Comparison of ENCODE assay signal across 8 mouse cellular contexts in genomic region chr17:66101380-66102330, GRCm38 (mm10). TPM values are rescaled to one million over a fixed set of nuclear protein-coding genes. Genes with fewer than 3 reads are reported as not detected.
A peak's percentile ranks its signal among the peaks of the same experiment; 100 is the strongest.
DNase-seq lines count a peak whose midpoint lies in the region; ATAC-seq and TF ChIP-seq lines count a peak whose summit lies in the region.

Ndufv2 (minus strand) TSS chr17:66101559.

- DNase-seq in brain, adult 2 months (ENCODE audit: low read depth, low spot score), result peak; percentile 99
- DNase-seq in liver, adult 2 months (ENCODE audit: extremely low read depth, low read depth, low spot score), result peak; percentile 80

- TF ChIP-seq POLR2A in liver, adult 2 months (IDR thresholded peaks at IDR 0.05; ENCODE audit: extremely low read depth, insufficient read depth, low read length), result peak; percentile 51
- TF ChIP-seq POLR2A in myocyte (IDR thresholded peaks at IDR 0.05; ENCODE audit: insufficient read length, low read depth), result peak; percentile 95

- no peaks in the 10 kb centered on the region for H3K9me3 ChIP-seq in heart, embryonic 11.5 days (replicated peaks; ENCODE audit: control insufficient read depth, low read length)
- no peaks in the 10 kb centered on the region for H3K9me3 ChIP-seq in kidney, embryonic 16.5 days (ENCODE audit: low read length)
- no peaks in the 10 kb centered on the region for H3K9me3 ChIP-seq in stomach, embryonic 15.5 days

- H3K36me3 ChIP-seq in C2C12 (ENCODE audit: control insufficient read depth, insufficient read depth) (no peaks in the 10 kb centered on the region), myocyte (ENCODE audit: control insufficient read depth, insufficient read depth) (no peaks in the 10 kb centered on the region)
- H3K36me3 ChIP-seq in heart, embryonic 11.5 days (ENCODE audit: control insufficient read depth, insufficient read depth, low read length), result no peaks in the 10 kb centered on the region
- no peaks in the 10 kb centered on the region for H3K36me3 ChIP-seq in kidney, embryonic 16.5 days (ENCODE audit: insufficient read depth, low read length)
- no peaks in the 10 kb centered on the region for H3K36me3 ChIP-seq in liver, adult 2 months (ENCODE audit: control insufficient read depth, insufficient read depth, low read length)
- H3K36me3 ChIP-seq in stomach, embryonic 15.5 days, result no peaks in the 10 kb centered on the region

- peak; percentile 96 for ATAC-seq in erythroblast, adult 5-6 weeks (replicated peaks; ENCODE audit: low FRiP score, poor library complexity, severe bottlenecking)
- peak; percentile 99 for ATAC-seq in heart, embryonic 11.5 days (replicated peaks; ENCODE audit: insufficient number of reproducible peaks, low FRiP score, low TSS enrichment)
- ATAC-seq in kidney, embryonic 16.5 days (ENCODE audit: low FRiP score, low TSS enrichment), result peak; percentile 100
- ATAC-seq in stomach, embryonic 15.5 days (ENCODE audit: insufficient read depth, low FRiP score, low read depth), result peak; percentile 99

- H3K4me2 ChIP-seq in heart, embryonic 11.5 days, result peak within 1 kb of the TSS; percentile 90
- peak within 1 kb of the TSS; percentile 98 for H3K4me2 ChIP-seq in kidney, embryonic 16.5 days (replicated peaks; ENCODE audit: low read depth, low read length)
- peak within 1 kb of the TSS; percentile 99 for H3K4me2 ChIP-seq in myocyte (ENCODE audit: low read depth)
- H3K4me2 ChIP-seq in stomach, embryonic 15.5 days, result peak within 1 kb of the TSS; percentile 81

- H3ac ChIP-seq in C2C12 (ENCODE audit: control insufficient read depth, insufficient read length, low read depth) (peak within 1 kb of the TSS; percentile 86), myocyte (ENCODE audit: control insufficient read depth, insufficient read length) (peak within 1 kb of the TSS; percentile 38)

- H3K27me3 ChIP-seq in C2C12 (ENCODE audit: control insufficient read depth, insufficient read depth, insufficient read length) (no peaks in the 10 kb centered on the region), myocyte (ENCODE audit: control insufficient read depth, insufficient read depth, insufficient read length) (no peaks in the 10 kb centered on the region)
- H3K27me3 ChIP-seq in heart, embryonic 11.5 days (ENCODE audit: control insufficient read depth, insufficient read depth, low read length), result no peaks in the 10 kb centered on the region
- no peaks in the 10 kb centered on the region for H3K27me3 ChIP-seq in kidney, embryonic 16.5 days (ENCODE audit: insufficient read depth, low read length)
- no peaks in the 10 kb centered on the region for H3K27me3 ChIP-seq in liver, adult 2 months (ENCODE audit: control insufficient read depth, insufficient read depth, low read length)
- no peaks in the 10 kb centered on the region for H3K27me3 ChIP-seq in stomach, embryonic 15.5 days (replicated peaks)

- peak within 1 kb of the TSS; percentile 97 for H3K9ac ChIP-seq in heart, embryonic 11.5 days (ENCODE audit: low read depth, low read length)
- peak within 1 kb of the TSS; percentile 89 for H3K9ac ChIP-seq in kidney, embryonic 16.5 days (replicated peaks; ENCODE audit: low read length)
- H3K9ac ChIP-seq in liver, adult 2 months (ENCODE audit: low read depth, low read length), result peak within 1 kb of the TSS; percentile 91
- H3K9ac ChIP-seq in stomach, embryonic 15.5 days, result peak within 1 kb of the TSS; percentile 100

- WGBS in heart, embryonic 11.5 days (ENCODE audit: insufficient replicate concordance), result 2% methylated on average over 56 of the region's 67 CpGs
- under 1% methylated on average over 66 of the region's 67 CpGs for WGBS in kidney, embryonic 16.5 days
- under 1% methylated on average over 64 of the region's 67 CpGs for WGBS in liver, adult 2 months
- WGBS in stomach, embryonic 15.5 days, result under 1% methylated on average over 67 of the region's 67 CpGs

- H3K4me3 ChIP-seq in C2C12 (ENCODE audit: insufficient read depth, poor library complexity, severe bottlenecking) (peak within 1 kb of the TSS; percentile 80), myocyte (peak within 1 kb of the TSS; percentile 77)
- H3K4me3 ChIP-seq in heart, embryonic 11.5 days (ENCODE audit: low read depth, low read length), result peak within 1 kb of the TSS; percentile 93
- H3K4me3 ChIP-seq in kidney, embryonic 16.5 days (ENCODE audit: low read length), result peak within 1 kb of the TSS; percentile 90
- peak within 1 kb of the TSS; percentile 95 for H3K4me3 ChIP-seq in liver, adult 2 months (ENCODE audit: insufficient read depth, low read depth, low read length)
- H3K4me3 ChIP-seq in stomach, embryonic 15.5 days (replicated peaks), result peak within 1 kb of the TSS; percentile 90

- H3K79me2 ChIP-seq in C2C12 (ENCODE audit: control insufficient read depth, insufficient read depth), result peaks cover 46% of the 10 kb centered on the region
- peaks cover 22% of the 10 kb centered on the region; the same call in 1 of the 2 replicates for H3K79me2 ChIP-seq in liver, adult 2 months (ENCODE audit: control insufficient read depth, insufficient read depth, low read length)
- H3K79me2 ChIP-seq in myocyte (ENCODE audit: control insufficient read depth, insufficient read depth), result peaks cover 44% of the 10 kb centered on the region

- H3K4me1 ChIP-seq in heart, embryonic 11.5 days (ENCODE audit: control insufficient read depth, insufficient read depth, low read length), result peaks cover 9% of the 10 kb centered on the region
- peaks cover 16% of the 10 kb centered on the region for H3K4me1 ChIP-seq in kidney, embryonic 16.5 days (ENCODE audit: insufficient read depth, low read length)
- H3K4me1 ChIP-seq in liver, adult 2 months (ENCODE audit: control insufficient read depth, insufficient read depth, low read length), result peaks cover 3% of the 10 kb centered on the region
- H3K4me1 ChIP-seq in stomach, embryonic 15.5 days, result peaks cover 4% of the 10 kb centered on the region; the same call in 1 of the 2 replicates

- peak within 1 kb of the TSS; percentile 97 for H3K27ac ChIP-seq in heart, embryonic 11.5 days (ENCODE audit: low read depth, low read length)
- peak within 1 kb of the TSS; percentile 93 for H3K27ac ChIP-seq in kidney, embryonic 16.5 days (ENCODE audit: low read length)
- peak within 1 kb of the TSS; percentile 93 for H3K27ac ChIP-seq in liver, adult 2 months (replicated peaks; ENCODE audit: insufficient read depth, low read depth, low read length)
- H3K27ac ChIP-seq in stomach, embryonic 15.5 days, result peak within 1 kb of the TSS; percentile 97

- no peak for TF ChIP-seq CTCF in C2C12 (IDR thresholded peaks at IDR 0.05; ENCODE audit: control insufficient read depth, insufficient read depth, insufficient read length)
- peak; percentile 62; the same call in 1 of the 2 replicates for TF ChIP-seq CTCF in liver, adult 2 months (IDR thresholded peaks at IDR 0.05; ENCODE audit: low read depth, low read length)

- H3K79me3 ChIP-seq in C2C12 (ENCODE audit: low read depth), result peaks cover 36% of the 10 kb centered on the region

TF ChIP-seq in C2C12, 6 proteins besides CTCF, POLR2A, EP300 and RAD21:
- no peak for TF ChIP-seq FOSL1 (IDR thresholded peaks at IDR 0.05; ENCODE audit: insufficient read depth, low read length, poor library complexity, severe bottlenecking)
- TF ChIP-seq MAX (IDR thresholded peaks at IDR 0.05), result peak; percentile 39
- TF ChIP-seq CEBPB (IDR thresholded peaks at IDR 0.05; ENCODE audit: low read depth), result no peak

TF ChIP-seq in myocyte, 11 proteins besides CTCF, POLR2A, EP300 and RAD21:
- TF ChIP-seq POLR2AphosphoS2 (IDR thresholded peaks at IDR 0.05; ENCODE audit: insufficient read length, low read depth) (peak; percentile 78), SRF (IDR thresholded peaks at IDR 0.05; ENCODE audit: control insufficient read depth, insufficient read length, low read depth) (peak; percentile 82), TCF3 (IDR thresholded peaks at IDR 0.05; ENCODE audit: insufficient read length, low read depth) (no peak)

RNA-seq across cellular contexts. Expression of gene Ndufv2, which starts in this region (rescaled TPM):
- polyA plus RNA-seq in C2C12 (2012; fragmentation: generic; extraction: Trizol), result 134 TPM
- 58.2 and 67.7 TPM in 2 replicates for total RNA-seq in erythroblast, adult 5-6 weeks (2015; ENCODE audit: low replicate concordance)
- total RNA-seq in erythroblast, adult 5-6 weeks (2017; ENCODE audit: low replicate concordance), result 60.4 TPM in 2 replicates
- 530 and 551 TPM in 2 replicates for polyA plus RNA-seq in heart, embryonic 11.5 days (2014; fragmentation: Nextera tagmentation; extraction: Ambion mirVana)
- polyA plus RNA-seq in kidney, embryonic 16.5 days (2015; fragmentation: Nextera tagmentation; extraction: Ambion mirVana), result 385 and 423 TPM in 2 replicates
- total RNA-seq in liver, adult 2 months (2014; rRNA removed), result 154 and 180 TPM in 2 replicates
- polyA plus RNA-seq in liver, adult 2 months (2012; rRNA removed), result 55.9 and 60.7 TPM in 2 replicates
- polyA plus RNA-seq in myocyte (2012; fragmentation: generic; extraction: Trizol), result 175 TPM
- polyA plus RNA-seq in stomach, embryonic 15.5 days (2015; fragmentation: Nextera tagmentation; extraction: Ambion mirVana), result 349 and 368 TPM in 2 replicates

Comparison
In these comparisons a context has a peak if more than half of its experiments do, and no peak if none do; other contexts are left out.
1. Peak in every context shown above with its lines: DNase-seq, ATAC-seq, H3K4me3 ChIP-seq and H3K27ac ChIP-seq.